Mouse (Mus musculus) C2C12 (cell line): Measurements from ENCODE around the gene Nde1. TPM values are rescaled to one million over a fixed set of nuclear protein-coding genes. Genes with fewer than 3 reads are reported as not detected.

Source experiments
- H3K27me3 ChIP-seq: one replicate; pipeline ENCODE4 v1.6.1; 2011; ENCODE audit not compliant: control insufficient read depth, insufficient read depth, insufficient read length
- H3K36me3 ChIP-seq: one replicate; pipeline ENCODE4 v1.6.1; 2011; ENCODE audit not compliant: control insufficient read depth, insufficient read depth
- H3K4me3 ChIP-seq: one replicate; pipeline ENCODE4 v1.5.1; 2011; ENCODE audit warnings: mild to moderate bottlenecking, control low read depth; ENCODE audit not compliant: poor library complexity, insufficient read depth, severe bottlenecking
- H3K79me2 ChIP-seq: one replicate; pipeline ENCODE4 v1.6.1; 2011; ENCODE audit not compliant: control insufficient read depth, insufficient read depth
- H3K79me3 ChIP-seq: one replicate; pipeline ENCODE4 v1.6.1; 2011; ENCODE audit warnings: low read depth, control low read depth
- H3ac ChIP-seq: one replicate; pipeline ENCODE3; 2011; ENCODE audit warnings: low read depth; ENCODE audit not compliant: control insufficient read depth, insufficient read length
- CEBPB ChIP-seq: IDR thresholded peaks from one replicate; pipeline ENCODE4 v1.6.1; 2011; ENCODE audit warnings: low read depth, mild to moderate bottlenecking, control low read depth, moderate library complexity
- CTCF ChIP-seq: IDR thresholded peaks from one replicate; pipeline ENCODE4 v1.5.1; 2011; ENCODE audit not compliant: control insufficient read depth, insufficient read depth, insufficient read length
- FOSL1 ChIP-seq: IDR thresholded peaks from one replicate; pipeline ENCODE4 v1.8.0; 2011; ENCODE audit warnings: mild to moderate bottlenecking, low read length; ENCODE audit not compliant: poor library complexity, insufficient read depth, severe bottlenecking
- MAX ChIP-seq: IDR thresholded peaks from one replicate; pipeline ENCODE4 v1.6.1; 2011; ENCODE audit warnings: mild to moderate bottlenecking, control low read depth
- MYOD1 ChIP-seq: IDR thresholded peaks from one replicate; pipeline ENCODE4 v1.6.1; 2011; ENCODE audit warnings: low read depth; ENCODE audit not compliant: control insufficient read depth, insufficient read length
- MYOG ChIP-seq: IDR thresholded peaks from one replicate; pipeline ENCODE4 v1.6.1; 2011; ENCODE audit not compliant: control insufficient read depth, insufficient read length; ENCODE audit errors: extremely low read depth
- USF1 ChIP-seq: IDR thresholded peaks from one replicate; pipeline ENCODE4 v1.6.1; 2011; ENCODE audit warnings: low read depth, mild to moderate bottlenecking, control low read depth, moderate library complexity
- polyA plus RNA-seq: library from polyadenylated mRNA; unstranded; fragments of >200 nt; fragmentation: generic; extraction: Trizol; gene quantifications from one replicate; pipeline ENCODE4 v1.2.1, GENCODE M21; 2012; ENCODE audit warnings: missing spikeins

The Nde1 gene
- polyA plus RNA-seq, 1 experiment = 68.6 TPM

DNA sequence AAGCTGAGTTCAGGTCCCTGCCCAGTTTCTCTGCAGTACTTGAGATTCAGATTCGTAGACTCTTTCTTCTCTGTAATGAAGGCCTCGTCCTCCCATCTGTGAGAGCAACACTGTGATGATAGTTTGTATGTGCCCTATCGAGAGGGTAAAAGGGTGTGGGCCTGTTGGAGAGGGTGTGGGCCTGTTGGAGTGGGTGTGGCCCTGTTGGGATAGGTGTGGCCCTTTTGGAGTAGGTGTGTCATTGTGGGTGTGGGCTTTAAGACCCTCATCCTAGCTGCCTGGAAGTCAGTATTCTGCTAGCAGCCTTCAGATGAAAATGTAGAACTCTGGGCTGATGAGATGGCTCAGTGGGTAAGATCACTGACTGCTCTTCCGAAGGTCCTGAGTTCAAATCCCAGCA is 3.4 kb downstream of the Nde1 start:
- H3K36me3 ChIP-seq = peaks cover 41% of the 10 kb centered on the region
- H3K79me3 ChIP-seq = peaks cover 56% of the 10 kb centered on the region
- no peaks in the 10 kb centered on the region for H3K27me3 ChIP-seq
- H3K4me3 ChIP-seq = no peak overlapping the region
- TF ChIP-seq MYOD1 (no peak), CEBPB (no peak), MAX (no peak), MYOG (no peak), FOSL1 (no peak), CTCF (no peak), USF1 (no peak)
- peaks cover 72% of the 10 kb centered on the region for H3K79me2 ChIP-seq
- H3ac ChIP-seq = no peak overlapping the region

DNA sequence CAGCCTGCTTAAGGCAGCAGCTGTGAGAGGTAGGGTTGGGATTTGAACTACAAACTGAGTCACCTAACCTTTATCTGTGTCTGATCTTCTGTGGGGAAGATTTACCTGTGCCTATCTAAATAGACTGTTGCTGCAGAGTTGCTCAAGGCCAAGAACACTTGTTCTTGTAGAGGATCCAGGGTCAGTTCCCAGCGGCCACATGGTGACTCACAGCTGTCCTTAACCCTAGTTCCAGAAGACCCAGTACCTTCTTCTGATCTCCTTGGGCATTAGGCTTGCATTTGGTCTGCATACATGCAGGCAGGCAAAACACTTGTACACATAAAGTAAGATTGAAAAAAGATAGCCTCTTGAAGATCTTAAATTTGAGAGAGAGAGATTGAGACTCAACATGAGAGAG is 6.6 kb downstream of the Nde1 start:
- no peak overlapping the region for H3K4me3 ChIP-seq
- H3ac ChIP-seq = no peak overlapping the region
- TF ChIP-seq MYOD1 = no peak
- TF ChIP-seq MAX = no peak
- no peak for TF ChIP-seq USF1
- TF ChIP-seq CTCF = no peak
- TF ChIP-seq MYOG = no peak
- no peak for TF ChIP-seq FOSL1
- no peak for TF ChIP-seq CEBPB
- peaks cover 80% of the 10 kb centered on the region for H3K79me2 ChIP-seq
- H3K27me3 ChIP-seq = no peaks in the 10 kb centered on the region
- peaks cover 70% of the 10 kb centered on the region for H3K36me3 ChIP-seq
- H3K79me3 ChIP-seq = peaks cover 47% of the 10 kb centered on the region

DNA sequence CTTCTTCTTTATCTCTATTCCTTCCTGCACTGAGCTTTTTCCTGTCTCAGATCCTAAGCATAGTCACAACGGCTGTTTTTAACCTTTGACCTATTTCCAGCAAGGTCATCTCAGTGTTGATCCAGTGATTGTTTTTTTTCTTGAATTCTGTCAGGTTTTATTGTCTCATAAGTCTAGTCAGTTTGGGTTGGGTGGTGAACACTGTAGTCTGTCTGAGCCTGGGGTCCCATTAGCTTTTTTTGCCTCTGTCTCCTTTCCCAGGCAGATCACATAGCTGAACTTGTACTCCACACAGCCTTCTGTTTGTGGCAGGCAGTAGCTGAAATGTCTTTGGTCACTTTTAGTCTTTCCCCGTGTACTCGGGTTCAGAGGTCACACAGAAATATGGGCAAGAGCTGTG is 15.0 kb downstream of the Nde1 start:
- Histone ChIP-seq H3K79me3 (peaks cover 4% of the 10 kb centered on the region), H3K27me3 (no peaks in the 10 kb centered on the region), H3K4me3 (no peak overlapping the region), H3K79me2 (peaks cover 40% of the 10 kb centered on the region), H3K36me3 (peaks cover 96% of the 10 kb centered on the region), H3ac (no peak overlapping the region)
- no peak for TF ChIP-seq CTCF
- TF ChIP-seq CEBPB = no peak
- TF ChIP-seq FOSL1 = no peak
- TF ChIP-seq MYOD1 = no peak
- TF ChIP-seq MYOG = no peak
- TF ChIP-seq USF1 = no peak
- no peak for TF ChIP-seq MAX

DNA sequence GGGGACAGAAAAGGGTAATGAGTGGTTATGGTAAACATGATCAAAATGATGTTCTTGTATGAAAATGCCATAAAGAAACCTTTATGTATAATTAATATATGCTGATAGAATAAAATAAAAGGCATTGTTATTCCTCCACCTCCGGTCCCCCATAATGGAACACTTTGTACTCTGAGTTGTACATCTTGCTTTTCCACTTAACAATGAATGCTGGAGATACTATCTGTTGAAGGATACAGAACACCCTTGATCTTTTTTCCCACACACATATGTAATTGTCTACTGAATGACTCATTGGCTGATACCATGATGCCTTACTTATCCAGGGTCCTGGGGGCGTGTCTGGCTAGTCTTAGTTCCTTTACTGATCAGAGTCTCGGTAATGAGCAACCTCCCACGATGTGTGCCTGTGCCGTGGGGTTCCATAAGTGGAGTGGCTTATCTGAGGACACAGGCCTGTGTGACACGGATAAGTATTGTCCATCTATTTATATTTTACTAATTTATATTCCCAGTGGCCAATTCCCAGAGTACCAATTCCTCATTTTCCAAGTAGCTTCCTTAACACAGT is 17.2 kb downstream of the Nde1 start:
- Histone ChIP-seq H3K79me2 (peaks cover 26% of the 10 kb centered on the region), H3K79me3 (peaks cover 2% of the 10 kb centered on the region), H3K36me3 (peaks cover 98% of the 10 kb centered on the region), H3K27me3 (no peaks in the 10 kb centered on the region), H3ac (no peak overlapping the region), H3K4me3 (no peak overlapping the region)
- TF ChIP-seq MYOD1 (no peak), CTCF (no peak), FOSL1 (no peak), USF1 (no peak), MAX (no peak), CEBPB (no peak), MYOG (no peak)

DNA sequence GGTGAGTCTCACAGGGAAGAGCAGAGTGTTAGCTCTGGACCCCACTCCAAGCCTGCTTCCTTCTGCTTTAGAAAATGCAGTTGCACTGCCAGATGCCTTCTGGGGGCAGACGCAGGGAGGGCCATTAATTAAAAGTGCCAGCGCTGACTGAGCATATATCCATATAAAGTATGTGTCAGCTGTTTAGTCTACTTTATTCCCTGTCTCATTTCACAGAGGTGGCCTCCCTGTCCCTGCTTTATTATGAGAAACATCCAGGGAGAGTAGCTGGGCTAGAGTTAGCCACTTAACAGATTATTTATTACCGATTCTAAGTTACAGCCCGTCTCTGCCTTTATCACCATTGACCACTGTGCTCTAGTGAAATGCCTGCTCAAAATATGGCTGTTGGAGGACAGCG is 19.3 kb downstream of the Nde1 start:
- no peak overlapping the region for H3ac ChIP-seq
- no peaks in the 10 kb centered on the region for H3K27me3 ChIP-seq
- TF ChIP-seq MYOG = no peak
- no peak for TF ChIP-seq CTCF
- TF ChIP-seq USF1 = no peak
- no peak for TF ChIP-seq MYOD1
- TF ChIP-seq CEBPB = no peak
- TF ChIP-seq FOSL1 = no peak
- no peak for TF ChIP-seq MAX
- H3K36me3 ChIP-seq = peaks cover 99% of the 10 kb centered on the region
- H3K79me2 ChIP-seq = peaks cover 26% of the 10 kb centered on the region
- no peak overlapping the region for H3K4me3 ChIP-seq
- peaks cover 2% of the 10 kb centered on the region for H3K79me3 ChIP-seq

DNA sequence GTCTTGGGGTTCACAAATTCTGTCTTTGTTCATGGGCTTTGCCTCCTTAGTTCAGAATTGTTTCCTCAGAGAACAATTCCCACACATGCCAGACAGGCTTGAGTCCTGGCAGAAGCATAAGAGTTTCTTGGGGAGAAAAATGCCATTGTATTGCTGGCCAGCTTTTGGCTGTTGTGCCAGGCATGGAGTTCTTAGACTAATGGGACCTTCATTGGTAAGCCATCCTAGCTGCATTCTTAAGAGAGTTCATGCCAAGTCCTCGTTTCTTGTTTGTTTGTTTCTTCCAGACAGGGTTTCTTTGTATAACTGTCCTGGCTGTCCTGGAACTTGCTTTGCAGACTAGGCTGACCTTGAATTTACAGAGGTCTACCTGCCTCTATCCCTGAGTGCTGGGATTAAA is 20.8 kb downstream of the Nde1 start:
- TF ChIP-seq FOSL1 (no peak), CEBPB (no peak), MAX (no peak), USF1 (no peak), MYOD1 (no peak), MYOG (no peak), CTCF (no peak)
- Histone ChIP-seq H3K79me2 (peaks cover 18% of the 10 kb centered on the region), H3K4me3 (no peak overlapping the region), H3K27me3 (no peaks in the 10 kb centered on the region), H3K79me3 (peaks cover 2% of the 10 kb centered on the region), H3ac (no peak overlapping the region), H3K36me3 (peaks cover 97% of the 10 kb centered on the region)
